Mouse (Mus musculus) liver, embryonic 12.5 days (tissue): ENCODE results near the gene Rnf223. TPM values are rescaled to one million over a fixed set of nuclear protein-coding genes. Genes with fewer than 3 reads are reported as not detected.

Source experiments
- ATAC-seq: fragments of 200-750 bp; cut with Nextera tagmentation; 2 replicates; pipeline ENCODE4 v1.8.0; 2017; ENCODE audit warnings: moderate number of reproducible peaks, mild to moderate bottlenecking, moderate library complexity
- H3K27ac ChIP-seq: fragments of 300-500 bp; sonication (generic); 2 replicates; pipeline ENCODE4 v1.5.1; 2016; ENCODE audit warnings: mild to moderate bottlenecking
- H3K27me3 ChIP-seq: fragments of 300-500 bp; sonication (generic); replicated peaks from 2 replicates; pipeline ENCODE4 v1.6.1; 2016; ENCODE audit warnings: mild to moderate bottlenecking, moderate library complexity
- H3K36me3 ChIP-seq: fragments of 300-500 bp; sonication (generic); 2 replicates; pipeline ENCODE4 v1.6.1; 2016; ENCODE audit warnings: mild to moderate bottlenecking, moderate library complexity
- H3K4me1 ChIP-seq: fragments of 300-500 bp; sonication (generic); 2 replicates; pipeline ENCODE4 v1.6.1; 2016
- H3K4me2 ChIP-seq: fragments of 300-500 bp; sonication (generic); 2 replicates; pipeline ENCODE4 v1.6.1; 2016; ENCODE audit warnings: mild to moderate bottlenecking, moderate library complexity
- H3K4me3 ChIP-seq: fragments of 300-500 bp; sonication (generic); 2 replicates; pipeline ENCODE4 v1.5.1; 2016; ENCODE audit warnings: mild to moderate bottlenecking, moderate library complexity
- H3K9ac ChIP-seq: fragments of 300-500 bp; sonication (generic); 2 replicates; pipeline ENCODE4 v1.6.1; 2016; ENCODE audit warnings: mild to moderate bottlenecking, moderate library complexity
- H3K9me3 ChIP-seq: fragments of 300-500 bp; sonication (generic); replicated peaks from 2 replicates; pipeline ENCODE4 v1.6.1; 2016; ENCODE audit warnings: mild to moderate bottlenecking, moderate library complexity
- WGBS: fragments of 180-500 bp; shearing (Covaris S2); methylation state at CpG from one replicate; pipeline ENCODE4 v1.1.7; 2016; ENCODE audit not compliant: insufficient replicate concordance; 5-methylcytosine and 5-hydroxymethylcytosine counted together
- polyA plus RNA-seq: library from polyadenylated mRNA; unstranded; fragments of >200 nt; fragmentation: Nextera tagmentation; extraction: Ambion mirVana; gene quantifications from 2 replicates; pipeline ENCODE4 v1.2.1, GENCODE M21; 2016

Gene Rnf223
- 0.06 and 0.19 TPM in 2 replicates for polyA plus RNA-seq

GRCm38 (mm10) chr4:156130436-156130835 is at the start of gene Rnf223:
Gene Rnf223 (plus strand): TSS chr4:156130513.
- H3K27ac ChIP-seq: no peak within 1 kb of the TSS
- H3K4me2 ChIP-seq: no peak within 1 kb of the TSS
- no peak within 1 kb of the TSS for H3K4me3 ChIP-seq
- no peak within 1 kb of the TSS for H3K9ac ChIP-seq
- peaks cover 10% of the 10 kb centered on the region for H3K4me1 ChIP-seq
- H3K27me3 ChIP-seq: no peaks in the 10 kb centered on the region
- H3K9me3 ChIP-seq: no peaks in the 10 kb centered on the region
- no peak for ATAC-seq
- H3K36me3 ChIP-seq: peaks cover 19% of the 10 kb centered on the region
- WGBS: 79% methylated on average over 15 of the region's 15 CpGs

- Histone ChIP-seq H3K9ac (no peak overlapping the region), H3K9me3 (no peaks in the 10 kb centered on the region), H3K36me3 (no peaks in the 10 kb centered on the region), H3K27ac (no peak overlapping the region), H3K4me1 (peaks cover 15% of the 10 kb centered on the region), H3K4me2 (no peak overlapping the region), H3K27me3 (peaks cover 11% of the 10 kb centered on the region), H3K4me3 (no peak overlapping the region)
- 41% methylated on average over 4 of the region's 4 CpGs for WGBS
- ATAC-seq: no peak
Observed at GRCm38 (mm10) chr4:156082621-156083234, 47.6 kb upstream of the Rnf223 start.

DNA sequence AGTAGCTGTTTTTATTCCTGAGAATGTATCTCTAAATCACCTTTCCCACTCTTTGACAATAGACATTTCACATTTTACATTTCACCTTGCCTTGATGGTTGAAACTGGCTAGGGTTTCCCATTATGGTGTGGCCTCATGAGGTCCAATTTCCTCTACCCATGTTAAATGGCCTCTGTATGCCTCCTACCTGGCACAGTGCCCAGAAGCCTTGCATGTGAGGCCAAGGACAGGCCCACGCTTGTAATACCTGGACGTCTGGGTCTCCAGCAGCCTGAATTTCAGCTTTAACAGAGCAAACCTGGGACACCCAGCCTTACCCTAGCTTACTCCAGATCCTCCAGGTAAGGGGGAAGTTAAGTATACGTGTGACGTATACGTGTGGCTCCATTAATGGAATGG is 47.0 kb upstream of the Rnf223 start:
- Histone ChIP-seq H3K27me3 (peaks cover 4% of the 10 kb centered on the region), H3K36me3 (no peaks in the 10 kb centered on the region), H3K4me1 (0 out of 2 replicates have a peak, but pooled peaks cover 10% of the 10 kb centered on the region), H3K27ac (no peak overlapping the region), H3K4me3 (no peak overlapping the region), H3K9me3 (no peaks in the 10 kb centered on the region), H3K4me2 (no peak overlapping the region), H3K9ac (no peak overlapping the region)
- no peak for ATAC-seq
- WGBS: 64% methylated on average over 5 of the region's 5 CpGs

- Histone ChIP-seq H3K36me3 (no peaks in the 10 kb centered on the region), H3K4me2 (no peak overlapping the region), H3K4me1 (0 out of 2 replicates have a peak, but pooled peaks cover 10% of the 10 kb centered on the region), H3K27ac (no peak overlapping the region; the same call in 1 of the 2 replicates), H3K27me3 (no peaks in the 10 kb centered on the region), H3K9me3 (no peaks in the 10 kb centered on the region), H3K4me3 (no peak overlapping the region), H3K9ac (no peak overlapping the region)
- no peak for ATAC-seq
- 70% methylated on average over 9 of the region's 9 CpGs for WGBS
Observed at GRCm38 (mm10) chr4:156084096-156084879, 46.0 kb upstream of the Rnf223 start.

GRCm38 (mm10) chr4:156085256-156085655 is 45.1 kb upstream of the Rnf223 start:
- Histone ChIP-seq H3K36me3 (no peaks in the 10 kb centered on the region), H3K9ac (no peak overlapping the region), H3K4me3 (no peak overlapping the region), H3K9me3 (no peaks in the 10 kb centered on the region), H3K27ac (no peak overlapping the region), H3K4me1 (0 out of 2 replicates have a peak, but pooled peaks cover 10% of the 10 kb centered on the region), H3K27me3 (no peaks in the 10 kb centered on the region), H3K4me2 (no peak overlapping the region)
- ATAC-seq: no peak
- WGBS: 66% methylated on average over 8 of the region's 8 CpGs

DNA sequence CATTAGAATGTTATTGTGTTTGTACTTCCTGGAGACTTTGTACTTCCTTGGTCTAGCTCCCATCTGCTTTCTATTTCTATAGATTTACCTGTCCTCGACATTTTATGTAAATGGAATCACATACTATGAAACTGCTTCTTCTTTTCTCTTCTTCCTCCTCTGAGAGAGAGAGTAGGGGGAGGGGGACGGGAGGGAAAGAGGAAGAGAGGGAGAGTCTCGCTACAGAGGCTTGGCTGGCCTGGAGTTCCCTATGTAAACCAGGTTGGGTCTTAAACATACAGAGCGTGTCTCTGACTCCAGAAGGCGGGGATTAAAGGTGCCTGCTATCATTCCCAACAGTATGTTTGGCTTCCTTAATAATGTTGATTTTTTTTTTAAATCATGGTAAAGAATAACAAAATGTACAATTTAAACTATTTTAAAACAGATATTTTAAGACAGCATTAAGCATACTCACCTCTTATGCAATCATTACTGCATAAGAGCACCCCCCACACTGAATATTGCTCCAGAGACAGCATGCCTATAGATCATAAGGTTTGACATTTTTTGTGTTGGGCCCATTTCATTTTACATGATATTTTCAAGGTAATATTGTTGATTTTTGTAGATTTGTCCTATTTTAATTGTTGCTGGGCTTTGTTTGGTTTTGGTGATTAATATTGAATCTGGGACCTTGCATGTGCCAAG is 42.8 kb upstream of the Rnf223 start:
- no peaks in the 10 kb centered on the region for H3K27me3 ChIP-seq
- H3K4me2 ChIP-seq: no peak overlapping the region
- 16% methylated on average over 5 of the region's 5 CpGs for WGBS
- H3K4me3 ChIP-seq: no peak overlapping the region
- no peaks in the 10 kb centered on the region for H3K9me3 ChIP-seq
- no peak overlapping the region for H3K27ac ChIP-seq
- H3K9ac ChIP-seq: no peak overlapping the region
- no peaks in the 10 kb centered on the region for H3K36me3 ChIP-seq
- ATAC-seq: no peak
- H3K4me1 ChIP-seq: peaks cover 32% of the 10 kb centered on the region

DNA sequence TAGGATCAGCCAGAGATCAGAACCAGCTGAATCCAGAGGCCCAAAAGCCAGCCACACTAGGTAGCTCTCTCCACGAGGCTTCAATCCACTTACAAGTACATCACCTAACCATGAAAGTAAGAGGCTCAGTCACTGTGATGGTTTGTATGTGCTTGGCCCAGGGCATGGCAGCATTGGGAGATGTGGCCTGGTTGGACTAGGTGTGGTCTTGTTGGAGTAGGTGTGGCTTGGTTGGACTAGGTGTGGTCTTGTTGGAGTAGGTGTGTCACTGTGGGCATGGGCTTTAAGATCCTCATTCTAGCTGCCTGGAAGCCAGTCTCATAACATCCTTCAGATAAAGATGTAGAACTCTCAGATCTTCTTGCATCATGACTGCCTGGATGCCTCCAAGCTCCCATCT is 39.1 kb upstream of the Rnf223 start:
- Histone ChIP-seq H3K36me3 (no peaks in the 10 kb centered on the region), H3K4me2 (peak overlapping the region; percentile 21), H3K27ac (no peak overlapping the region), H3K9ac (no peak overlapping the region), H3K27me3 (no peaks in the 10 kb centered on the region), H3K4me3 (no peak overlapping the region), H3K4me1 (peaks cover 26% of the 10 kb centered on the region), H3K9me3 (no peaks in the 10 kb centered on the region)
- ATAC-seq: peak; percentile 89
- WGBS: 30% methylated on average over 1 of the region's 1 CpGs

GRCm38 (mm10) chr4:156092765-156093164 is 37.5 kb upstream of the Rnf223 start:
- Histone ChIP-seq H3K27ac (no peak overlapping the region), H3K27me3 (no peaks in the 10 kb centered on the region; the same call in 1 of the 2 replicates), H3K4me1 (peaks cover 26% of the 10 kb centered on the region), H3K9ac (no peak overlapping the region), H3K4me3 (no peak overlapping the region), H3K9me3 (no peaks in the 10 kb centered on the region), H3K4me2 (no peak overlapping the region), H3K36me3 (no peaks in the 10 kb centered on the region)
- no peak for ATAC-seq
- 61% methylated on average over 1 of the region's 1 CpGs for WGBS

DNA sequence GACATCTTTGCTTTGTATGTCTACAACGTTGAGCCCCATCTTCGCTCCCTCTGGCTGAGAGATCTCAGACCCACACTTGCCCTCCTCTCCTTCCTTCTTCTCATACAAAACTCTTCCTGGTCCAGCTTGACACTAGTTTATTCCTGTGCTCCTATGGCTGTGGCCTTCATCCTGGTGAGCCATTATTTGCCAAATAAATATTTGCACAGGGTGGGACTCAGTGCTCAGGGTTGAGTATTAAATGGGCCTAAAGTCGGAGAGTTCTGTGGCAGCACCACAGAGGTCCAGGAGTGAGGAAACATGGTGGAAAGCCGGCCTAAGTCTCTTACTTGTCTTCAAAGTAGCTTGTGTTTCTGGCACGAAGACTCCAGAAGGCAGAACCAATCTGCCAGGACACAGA is 36.6 kb upstream of the Rnf223 start:
- Histone ChIP-seq H3K9ac (no peak overlapping the region), H3K36me3 (no peaks in the 10 kb centered on the region), H3K27me3 (no peaks in the 10 kb centered on the region; the same call in 1 of the 2 replicates), H3K4me3 (no peak overlapping the region), H3K4me1 (peaks cover 26% of the 10 kb centered on the region), H3K4me2 (no peak overlapping the region), H3K27ac (0 out of 2 replicates have a peak overlapping the region, but pooled peaks have one; percentile 38), H3K9me3 (no peaks in the 10 kb centered on the region)
- WGBS: 59% methylated on average over 5 of the region's 5 CpGs
- ATAC-seq: peak; percentile 47; the same call in 1 of the 2 replicates

DNA sequence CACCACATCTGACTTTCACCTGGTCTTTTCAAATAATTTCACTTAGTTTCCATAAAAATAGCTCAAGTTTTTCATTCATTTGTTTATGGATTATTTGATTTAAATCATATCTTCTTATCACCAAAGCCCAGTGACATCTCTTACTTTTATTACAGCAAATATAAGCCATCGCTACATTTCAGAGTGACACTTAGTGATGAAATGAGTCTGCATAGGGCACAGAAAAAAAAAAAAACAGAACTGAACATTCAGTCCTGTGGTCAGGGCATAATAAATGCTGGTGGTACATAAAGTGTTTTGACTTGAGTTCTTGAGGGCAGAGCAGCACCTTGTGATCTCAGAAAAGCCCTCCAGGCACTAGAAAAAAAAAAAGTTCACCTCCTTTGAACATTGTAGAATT is 34.1 kb upstream of the Rnf223 start:
- H3K4me3 ChIP-seq: no peak overlapping the region
- no peaks in the 10 kb centered on the region for H3K36me3 ChIP-seq
- 84% methylated on average over 1 of the region's 1 CpGs for WGBS
- no peak overlapping the region for H3K9ac ChIP-seq
- no peak overlapping the region for H3K4me2 ChIP-seq
- no peak for ATAC-seq
- H3K9me3 ChIP-seq: no peaks in the 10 kb centered on the region
- no peaks in the 10 kb centered on the region; the same call in 1 of the 2 replicates for H3K27me3 ChIP-seq
- H3K27ac ChIP-seq: no peak overlapping the region
- peaks cover 21% of the 10 kb centered on the region for H3K4me1 ChIP-seq

DNA sequence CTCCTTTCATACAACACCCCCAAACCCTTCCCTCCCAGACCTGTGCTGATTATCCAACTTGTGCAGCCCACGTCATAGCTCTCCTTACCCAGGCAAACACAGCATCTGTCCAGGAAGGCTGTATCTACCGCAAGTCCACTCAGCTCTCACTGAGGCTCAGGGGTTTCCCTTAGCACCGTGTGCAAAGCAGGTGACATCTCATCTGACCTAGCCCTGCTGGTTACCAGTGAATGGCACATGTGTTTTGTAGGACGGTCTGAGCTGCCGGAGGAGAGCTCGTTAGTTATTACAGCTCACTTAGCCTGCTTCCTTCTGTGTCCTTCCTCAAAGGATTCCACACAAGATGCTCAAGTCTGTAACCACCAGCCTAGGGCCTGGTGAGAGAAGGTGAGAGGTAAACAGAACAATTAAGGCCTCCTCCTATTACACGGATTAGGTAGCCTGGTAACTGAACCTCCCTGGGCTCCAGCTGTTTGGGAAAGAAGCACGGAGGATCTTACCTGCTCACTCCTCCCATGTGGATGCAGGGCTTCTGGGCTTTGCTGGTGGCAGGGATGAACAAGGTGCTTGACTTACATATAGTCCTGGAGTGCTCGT is 32.4 kb upstream of the Rnf223 start:
- no peaks in the 10 kb centered on the region; the same call in 1 of the 2 replicates for H3K27me3 ChIP-seq
- no peak for ATAC-seq
- no peak overlapping the region for H3K27ac ChIP-seq
- H3K4me1 ChIP-seq: 0 out of 2 replicates have a peak, but pooled peaks cover 5% of the 10 kb centered on the region
- WGBS: 68% methylated on average over 9 of the region's 9 CpGs
- H3K36me3 ChIP-seq: no peaks in the 10 kb centered on the region
- H3K9ac ChIP-seq: no peak overlapping the region
- H3K4me3 ChIP-seq: no peak overlapping the region
- no peaks in the 10 kb centered on the region for H3K9me3 ChIP-seq
- H3K4me2 ChIP-seq: no peak overlapping the region
